Mouse (Mus musculus): ENCODE data around the gene A330070K13Rik.

Gene A330070K13Rik

DNA sequence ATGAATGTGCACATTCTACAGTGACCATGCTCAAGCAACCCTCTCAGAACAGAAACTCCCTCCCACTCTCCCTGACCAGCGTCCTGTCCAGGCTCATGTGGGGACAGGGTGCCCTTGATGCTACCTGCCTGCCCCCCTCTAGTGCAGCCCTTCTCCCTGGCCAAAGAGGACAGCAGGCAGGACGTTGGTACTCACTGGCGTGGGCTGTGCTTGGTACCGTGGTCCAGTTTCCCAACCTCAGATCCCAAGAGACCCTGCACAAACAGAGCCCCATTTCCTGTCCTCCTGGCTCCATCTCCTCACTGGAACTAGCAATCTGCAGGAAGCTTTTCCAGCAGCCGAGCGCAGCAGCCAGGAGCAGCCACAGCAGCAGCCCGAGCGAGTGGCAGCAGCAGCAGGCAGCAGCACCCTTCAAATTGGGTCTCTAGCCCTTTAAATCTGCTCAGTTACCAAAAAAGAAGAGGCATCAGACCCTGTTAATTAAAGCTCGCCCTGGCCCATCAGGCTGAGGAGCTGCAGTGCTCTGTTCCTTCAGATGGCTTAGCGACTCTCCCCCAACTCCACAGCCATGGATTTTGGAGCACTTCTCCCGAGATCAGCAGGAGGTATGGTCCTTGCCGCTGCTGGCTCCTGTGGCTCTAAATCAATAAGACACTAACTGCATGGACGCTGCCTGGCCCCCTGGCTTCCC is at the start of gene A330070K13Rik:
Gene A330070K13Rik, minus strand, starts transcription at position 410 of the 691 bp plus-strand sequence.
- DNase-seq (ENCODE audit: low spot score in 2 of 2) = no peak

DNA sequence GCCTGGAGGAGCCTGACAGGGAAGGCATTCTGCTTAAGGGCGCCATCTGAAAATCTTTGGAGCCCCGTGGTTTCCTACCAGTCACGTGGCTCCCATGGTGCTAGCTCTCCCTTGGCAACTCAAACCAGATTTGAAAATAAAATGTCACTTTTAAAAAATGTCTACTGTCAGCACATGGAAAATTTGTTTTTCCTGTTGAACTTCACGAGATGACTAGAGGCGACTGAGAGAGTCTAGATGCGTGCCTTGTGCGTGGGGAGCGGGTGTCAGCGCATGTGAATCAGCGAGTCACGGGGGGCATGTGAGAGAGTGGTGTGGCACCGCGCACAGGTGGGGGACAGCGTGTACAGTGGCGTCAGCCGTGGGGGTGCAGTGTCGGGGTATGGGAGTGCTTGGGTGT is 27.1 kb upstream of the A330070K13Rik start:
- DNase-seq (ENCODE audit: low spot score in 2 of 2) = no peak

DNA sequence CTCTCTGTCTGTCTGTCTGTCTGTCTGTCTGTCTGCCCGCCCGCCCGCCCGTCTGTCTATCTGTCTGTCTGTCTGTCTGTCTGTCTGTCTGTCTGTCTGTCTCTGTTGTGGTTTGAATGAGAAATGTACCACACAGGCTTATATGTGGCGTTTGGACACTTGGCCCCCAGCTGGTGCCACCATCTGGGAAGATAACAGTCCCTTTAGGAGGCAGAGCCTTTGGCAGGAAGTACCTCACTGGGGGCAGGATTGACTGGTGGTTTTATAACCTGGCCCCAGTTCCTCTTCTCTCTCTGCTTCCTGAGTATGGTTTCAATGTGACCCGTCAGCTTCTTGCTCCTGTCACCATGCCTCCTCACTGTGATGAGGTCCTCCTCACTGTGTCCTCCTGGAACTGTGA is 25.3 kb upstream of the A330070K13Rik start:
- no peak for DNase-seq (ENCODE audit: low spot score in 2 of 2)

- DNase-seq (ENCODE audit: low spot score in 2 of 2) = no peak
Observed at GRCm38 (mm10) chr5:130405201-130405600, 20.8 kb upstream of the A330070K13Rik start.

- DNase-seq (ENCODE audit: low spot score in 2 of 2) = no peak
Observed at GRCm38 (mm10) chr5:130400136-130400917, 15.9 kb upstream of the A330070K13Rik start.

DNA sequence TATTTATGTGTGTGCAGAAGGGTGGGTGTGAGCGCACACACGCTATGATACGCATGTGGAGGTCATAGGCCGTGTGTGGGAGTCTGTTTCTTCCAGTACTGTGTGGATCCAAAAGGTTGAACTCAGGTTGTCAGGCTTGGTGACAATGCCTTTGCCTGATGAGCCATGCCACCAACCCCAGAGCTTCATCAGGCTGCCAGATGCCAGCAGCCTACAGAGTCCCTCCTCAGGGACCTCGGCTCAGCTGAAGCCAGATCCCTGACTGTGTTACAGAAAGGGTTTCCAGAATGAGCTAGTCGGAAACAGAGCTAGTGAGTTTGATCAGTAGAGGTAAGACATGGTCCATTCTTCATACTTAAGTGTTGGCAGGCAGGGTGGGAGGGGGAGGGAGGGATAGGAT is 10.7 kb upstream of the A330070K13Rik start:
- DNase-seq (ENCODE audit: low spot score in 2 of 2) = no peak

- DNase-seq (ENCODE audit: low spot score in 2 of 2) = no peak
Observed at GRCm38 (mm10) chr5:130394386-130394785, 10.0 kb upstream of the A330070K13Rik start.

DNA sequence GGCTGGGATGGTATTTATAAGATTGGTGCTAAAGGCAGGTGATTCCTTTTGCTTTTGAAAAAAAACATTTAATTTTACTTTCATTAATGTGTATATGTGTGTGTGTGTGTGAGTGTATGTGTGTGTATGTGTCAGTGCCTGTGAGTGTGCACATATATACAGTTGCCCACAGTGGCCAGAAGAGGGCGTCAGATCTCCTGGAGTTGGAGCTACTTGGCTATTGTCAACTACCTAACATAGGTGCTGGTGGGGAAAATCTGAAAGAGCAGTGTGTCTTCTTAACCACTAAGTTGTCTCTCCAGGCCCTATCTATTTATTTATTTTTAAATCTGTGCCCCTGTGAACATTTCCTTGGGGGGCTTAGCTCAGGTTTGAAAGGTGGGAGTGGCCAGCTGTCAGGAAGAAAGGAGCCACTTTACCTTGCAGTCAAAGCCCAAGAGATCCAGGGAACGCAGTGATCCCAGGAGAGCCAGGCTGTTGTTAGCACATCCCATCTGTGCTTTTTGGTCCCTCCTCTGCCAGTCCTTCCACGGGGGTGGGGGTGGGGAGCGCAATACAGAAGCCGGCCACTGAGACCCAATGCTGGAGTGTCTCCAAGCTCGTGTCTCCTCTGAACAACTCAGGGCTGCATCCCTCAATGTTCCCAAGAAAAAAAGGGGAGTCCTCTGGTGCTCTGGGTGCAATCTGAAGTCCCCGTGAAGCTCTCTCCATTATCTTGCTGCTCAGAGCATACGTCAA is 9.4 kb upstream of the A330070K13Rik start:
- DNase-seq (ENCODE audit: low spot score in 2 of 2) = no peak

GRCm38 (mm10) chr5:130386418-130386817 is 2.0 kb upstream of the A330070K13Rik start:
- no peak for DNase-seq (ENCODE audit: low spot score in 2 of 2)

GRCm38 (mm10) chr5:130375411-130375810 is 9.0 kb downstream of the A330070K13Rik start:
- DNase-seq (ENCODE audit: low spot score in 2 of 2) = no peak

- no peak for DNase-seq (ENCODE audit: low spot score in 2 of 2)
Observed at GRCm38 (mm10) chr5:130369237-130369636, 15.2 kb downstream of the A330070K13Rik start, which contains the start of gene Caln1. Caln1 (plus strand) TSS chr5:130369455.

DNA sequence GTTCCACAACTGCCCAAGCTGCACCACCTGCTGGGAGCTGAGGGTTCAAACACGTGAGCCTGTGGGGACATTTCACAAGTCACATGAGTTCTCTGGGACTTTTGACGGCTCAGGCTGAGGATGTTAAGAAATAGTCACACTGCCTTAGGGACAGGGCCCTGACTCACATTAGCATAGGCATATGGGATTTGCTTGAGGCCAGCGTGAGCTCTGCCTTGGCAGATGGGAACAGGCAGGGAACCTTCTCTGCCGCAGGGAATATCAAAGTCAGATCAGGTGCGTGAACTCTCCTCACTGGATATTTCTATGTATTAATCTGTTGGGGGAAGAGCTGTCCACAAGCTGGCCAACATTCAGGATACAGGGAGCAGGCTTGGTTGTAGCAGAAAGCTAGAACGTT is 16.2 kb downstream of the A330070K13Rik start:
- DNase-seq (ENCODE audit: low spot score in 2 of 2) = no peak

DNA sequence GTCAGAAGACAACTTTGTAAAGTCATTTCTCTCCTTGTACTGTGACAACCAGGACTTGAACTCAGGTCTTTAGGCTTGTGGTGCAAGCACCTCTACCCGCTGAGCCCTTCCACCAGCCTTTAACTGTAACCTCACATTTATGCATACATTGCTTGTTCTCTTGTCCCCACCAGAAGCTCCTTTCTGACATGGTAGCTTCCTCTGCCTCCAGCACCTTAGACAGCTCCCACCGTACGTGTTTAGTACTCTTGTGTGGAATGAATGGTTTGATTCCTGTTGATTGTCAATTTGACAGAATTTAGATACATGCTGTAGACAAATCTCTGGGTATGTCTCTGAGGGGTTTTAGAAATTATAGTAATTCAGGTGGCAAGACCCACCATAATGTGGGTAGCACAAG is 20.7 kb downstream of the A330070K13Rik start:
- DNase-seq (ENCODE audit: low spot score in 2 of 2) = no peak

GRCm38 (mm10) chr5:130363111-130363510 is 21.3 kb downstream of the A330070K13Rik start:
- no peak for DNase-seq (ENCODE audit: low spot score in 2 of 2)

DNA sequence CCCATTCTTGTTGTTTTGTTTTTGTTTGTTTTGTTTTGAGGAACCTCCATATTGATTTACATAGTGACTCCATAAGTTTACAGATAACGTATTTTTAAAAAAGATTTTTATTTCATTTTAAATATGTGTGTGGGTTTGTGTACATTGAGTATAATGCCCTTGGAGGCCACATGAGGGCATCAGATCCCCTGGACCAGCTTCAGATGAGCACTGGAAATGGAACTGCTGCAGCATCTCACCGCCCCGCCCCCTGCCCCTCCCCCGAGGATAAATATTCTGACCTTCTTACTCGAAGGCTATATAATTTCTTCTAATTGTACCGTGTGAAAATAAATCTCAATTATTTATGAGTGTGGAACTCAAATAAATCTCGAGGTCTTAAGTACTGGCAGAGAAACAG is 29.2 kb downstream of the A330070K13Rik start:
- no peak for DNase-seq (ENCODE audit: low spot score in 2 of 2)

DNA sequence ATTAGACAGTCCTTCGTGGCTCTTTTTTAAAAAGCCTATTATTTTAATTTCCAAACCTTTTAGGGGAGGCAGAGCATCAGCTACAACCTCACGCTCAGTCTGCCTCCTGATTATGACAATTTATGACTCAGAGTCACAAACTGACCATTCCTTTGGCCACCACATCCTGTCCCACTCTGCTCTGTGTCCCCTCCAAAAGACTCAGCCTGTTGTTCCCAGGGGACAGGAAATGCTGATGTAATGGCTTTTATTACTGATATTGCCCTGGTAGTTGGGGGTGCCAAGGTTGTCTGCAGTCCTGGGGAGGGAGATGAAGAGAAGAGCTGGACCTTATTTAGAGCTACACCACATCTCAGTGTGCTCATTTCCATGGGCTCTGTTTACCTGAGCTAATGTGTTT is 38.6 kb downstream of the A330070K13Rik start:
- DNase-seq (ENCODE audit: low spot score in 2 of 2) = no peak

DNA sequence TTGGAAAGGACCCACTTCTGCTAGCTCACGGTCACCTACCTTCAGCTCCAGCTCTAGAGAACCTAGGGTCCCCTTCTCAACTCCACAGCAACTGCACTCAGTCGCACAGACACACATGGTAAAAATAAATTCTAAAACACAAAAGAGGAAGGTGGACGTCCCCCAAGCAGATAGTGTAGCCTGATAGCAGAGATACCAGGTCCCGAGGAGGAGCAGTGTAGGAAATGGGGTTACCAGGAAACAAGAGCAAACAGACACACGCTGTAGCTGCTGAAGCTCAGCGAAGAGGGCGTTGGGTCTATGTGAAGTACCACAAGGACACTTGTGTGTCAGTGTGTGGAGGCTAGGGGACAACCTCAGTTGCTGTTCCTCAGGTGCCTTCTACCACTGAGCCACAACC is 39.4 kb downstream of the A330070K13Rik start:
- DNase-seq (ENCODE audit: low spot score in 2 of 2) = no peak

GRCm38 (mm10) chr5:130340656-130341055 is 43.8 kb downstream of the A330070K13Rik start:
- DNase-seq (ENCODE audit: low spot score in 2 of 2) = no peak

- no peak for DNase-seq (ENCODE audit: low spot score in 2 of 2)
Observed at GRCm38 (mm10) chr5:130335462-130335861, 49.0 kb downstream of the A330070K13Rik start.

GRCm38 (mm10) chr5:130333971-130334370 is 50.5 kb downstream of the A330070K13Rik start:
- no peak for DNase-seq (ENCODE audit: low spot score in 2 of 2)

- DNase-seq (ENCODE audit: low spot score in 2 of 2) = no peak
Observed at GRCm38 (mm10) chr5:130333566-130333965, 50.9 kb downstream of the A330070K13Rik start.

DNA sequence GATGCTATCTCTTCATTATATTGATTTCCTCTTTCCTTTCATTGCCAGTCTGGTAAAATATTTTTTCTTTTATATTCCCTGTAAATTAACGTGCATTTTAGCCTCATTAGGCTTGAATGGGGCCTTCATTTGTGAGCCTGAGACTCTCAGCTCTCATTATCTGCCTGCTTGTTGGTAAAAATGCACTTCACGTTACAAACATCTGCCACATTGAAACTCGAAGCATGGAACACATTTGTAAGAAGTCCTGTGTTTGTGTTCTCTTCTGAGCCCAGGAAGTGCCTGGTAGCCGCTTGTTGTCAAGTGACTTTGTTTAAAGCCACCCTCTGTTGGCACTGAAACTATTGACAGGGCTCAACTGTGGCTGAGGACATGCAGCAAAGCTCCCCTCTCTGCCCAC is 53.2 kb downstream of the A330070K13Rik start:
- no peak for DNase-seq (ENCODE audit: low spot score in 2 of 2)
